Mouse (Mus musculus): Measurements from ENCODE around the gene 1810043G02Rik. TPM values are rescaled to one million over a fixed set of nuclear protein-coding genes. Genes with fewer than 3 reads are reported as not detected.
"Not testable (repeated sequence)": the region's sequence is repeated elsewhere in the genome, so short reads cannot be mapped to it uniquely, and the experiment has no call there.

The 1810043G02Rik gene
- total and polyA plus RNA-seq, 2 experiments from 2014 or later: 61.7 to 66.2 TPM

- no peaks in the 10 kb centered on the region for H3K36me3 ChIP-seq (ENCODE audit: insufficient read depth, low read length)
- H3K9me3 ChIP-seq (ENCODE audit: low read length): no peaks in the 10 kb centered on the region
- no peak overlapping the region for H3K4me2 ChIP-seq (ENCODE audit: low read depth, low read length, poor library complexity, severe bottlenecking)
- H3K27ac ChIP-seq (ENCODE audit: low read depth, low read length): no peak overlapping the region
- peaks cover 9% of the 10 kb centered on the region for H3K4me1 ChIP-seq (ENCODE audit: insufficient read depth, low read length)
- 93% methylated on average over 18 of the region's 18 CpGs for WGBS
- no peaks in the 10 kb centered on the region for H3K27me3 ChIP-seq (ENCODE audit: insufficient read depth, low read length)
- TF ChIP-seq CTCF (IDR thresholded peaks at IDR 0.05): no peak
- ATAC-seq (ENCODE audit: low FRiP score): no peak
- H3K9ac ChIP-seq (replicated peaks; ENCODE audit: low read length, poor library complexity, severe bottlenecking): no peak overlapping the region
- no peak overlapping the region for H3K4me3 ChIP-seq (ENCODE audit: low read depth, low read length)
- no peak for DNase-seq (ENCODE audit: low spot score)
These were observed 34.6 kb downstream of the 1810043G02Rik start for GRCm38 (mm10) chr10:78012661-78013495.

- H3K27ac ChIP-seq (ENCODE audit: low read depth, low read length): no peak overlapping the region
- WGBS: 93% methylated on average over 1 of the region's 1 CpGs
- no peak overlapping the region for H3K4me3 ChIP-seq (ENCODE audit: low read depth, low read length)
- H3K4me1 ChIP-seq (ENCODE audit: insufficient read depth, low read length): no peaks in the 10 kb centered on the region
- H3K9me3 ChIP-seq (ENCODE audit: low read length): no peaks in the 10 kb centered on the region
- no peaks in the 10 kb centered on the region for H3K27me3 ChIP-seq (ENCODE audit: insufficient read depth, low read length)
- no peak for ATAC-seq (ENCODE audit: low FRiP score)
- no peaks in the 10 kb centered on the region for H3K36me3 ChIP-seq (ENCODE audit: insufficient read depth, low read length)
- H3K4me2 ChIP-seq (ENCODE audit: low read depth, low read length, poor library complexity, severe bottlenecking): no peak overlapping the region
- no peak for TF ChIP-seq CTCF (IDR thresholded peaks at IDR 0.05)
- H3K9ac ChIP-seq (replicated peaks; ENCODE audit: low read length, poor library complexity, severe bottlenecking): no peak overlapping the region
- no peak for DNase-seq (ENCODE audit: low spot score)
These were observed 37.2 kb downstream of the 1810043G02Rik start for GRCm38 (mm10) chr10:78015489-78015888.

- 47% methylated on average over 5 of the region's 5 CpGs for WGBS
- no peaks in the 10 kb centered on the region for H3K27me3 ChIP-seq (ENCODE audit: insufficient read depth, low read length)
- no peak for TF ChIP-seq CTCF (IDR thresholded peaks at IDR 0.05)
- H3K9ac ChIP-seq (replicated peaks; ENCODE audit: low read length, poor library complexity, severe bottlenecking): no peak overlapping the region
- H3K4me1 ChIP-seq (ENCODE audit: insufficient read depth, low read length): no peaks in the 10 kb centered on the region
- ATAC-seq (ENCODE audit: low FRiP score) (no peak), DNase-seq (ENCODE audit: low spot score) (no peak)
- no peaks in the 10 kb centered on the region for H3K36me3 ChIP-seq (ENCODE audit: insufficient read depth, low read length)
- no peak overlapping the region for H3K4me2 ChIP-seq (ENCODE audit: low read depth, low read length, poor library complexity, severe bottlenecking)
- H3K4me3 ChIP-seq (ENCODE audit: low read depth, low read length): no peak overlapping the region
- no peak overlapping the region for H3K27ac ChIP-seq (ENCODE audit: low read depth, low read length)
- H3K9me3 ChIP-seq (ENCODE audit: low read length): no peaks in the 10 kb centered on the region
These were observed 38.0 kb downstream of the 1810043G02Rik start for GRCm38 (mm10) chr10:78016366-78016765.

GRCm38 (mm10) chr10:78018797-78019203 is 40.5 kb downstream of the 1810043G02Rik start:
- Histone ChIP-seq H3K4me3 (ENCODE audit: low read depth, low read length) (peak overlapping the region; percentile 25; the same call in 1 of the 2 replicates), H3K4me1 (ENCODE audit: insufficient read depth, low read length) (no peaks in the 10 kb centered on the region), H3K27me3 (ENCODE audit: insufficient read depth, low read length) (no peaks in the 10 kb centered on the region), H3K9me3 (ENCODE audit: low read length) (no peaks in the 10 kb centered on the region), H3K4me2 (ENCODE audit: low read depth, low read length, poor library complexity, severe bottlenecking) (peak overlapping the region; percentile 58), H3K27ac (ENCODE audit: low read depth, low read length) (no peak overlapping the region), H3K9ac (replicated peaks; ENCODE audit: low read length, poor library complexity, severe bottlenecking) (0 out of 2 replicates have a peak overlapping the region, but pooled peaks have one; percentile 46), H3K36me3 (ENCODE audit: insufficient read depth, low read length) (no peaks in the 10 kb centered on the region)
- ATAC-seq (ENCODE audit: low FRiP score) (peak; percentile 77), DNase-seq (ENCODE audit: low spot score) (peak; percentile 89)
- peak; percentile 98 for TF ChIP-seq CTCF (IDR thresholded peaks at IDR 0.05)
- 16% methylated on average over 19 of the region's 19 CpGs for WGBS

GRCm38 (mm10) chr10:78019291-78019690 is 41.0 kb downstream of the 1810043G02Rik start:
- 53% methylated on average over 4 of the region's 4 CpGs for WGBS
- Histone ChIP-seq H3K9me3 (ENCODE audit: low read length) (no peaks in the 10 kb centered on the region), H3K4me1 (ENCODE audit: insufficient read depth, low read length) (no peaks in the 10 kb centered on the region), H3K4me2 (ENCODE audit: low read depth, low read length, poor library complexity, severe bottlenecking) (no peak overlapping the region), H3K27ac (ENCODE audit: low read depth, low read length) (no peak overlapping the region), H3K4me3 (ENCODE audit: low read depth, low read length) (no peak overlapping the region), H3K9ac (replicated peaks; ENCODE audit: low read length, poor library complexity, severe bottlenecking) (no peak overlapping the region), H3K36me3 (ENCODE audit: insufficient read depth, low read length) (no peaks in the 10 kb centered on the region), H3K27me3 (ENCODE audit: insufficient read depth, low read length) (no peaks in the 10 kb centered on the region)
- no peak for TF ChIP-seq CTCF (IDR thresholded peaks at IDR 0.05)
- DNase-seq (ENCODE audit: low spot score) (no peak), ATAC-seq (ENCODE audit: low FRiP score) (0 out of 2 replicates have a peak, but pooled peaks have one; percentile 54)

- not testable (repeated sequence) for H3K27ac ChIP-seq (ENCODE audit: low read depth, low read length); H3K4me1 ChIP-seq (ENCODE audit: insufficient read depth, low read length); H3K9me3 ChIP-seq (ENCODE audit: low read length); H3K27me3 ChIP-seq (ENCODE audit: insufficient read depth, low read length); ATAC-seq (ENCODE audit: low FRiP score); H3K9ac ChIP-seq (replicated peaks; ENCODE audit: low read length, poor library complexity, severe bottlenecking); DNase-seq (ENCODE audit: low spot score); H3K4me3 ChIP-seq (ENCODE audit: low read depth, low read length); H3K36me3 ChIP-seq (ENCODE audit: insufficient read depth, low read length); H3K4me2 ChIP-seq (ENCODE audit: low read depth, low read length, poor library complexity, severe bottlenecking)
- WGBS: over 99% methylated on average over 6 of the region's 11 CpGs
These were observed 41.7 kb downstream of the 1810043G02Rik start for GRCm38 (mm10) chr10:78019984-78020383.
